In the genomic region with DNA sequence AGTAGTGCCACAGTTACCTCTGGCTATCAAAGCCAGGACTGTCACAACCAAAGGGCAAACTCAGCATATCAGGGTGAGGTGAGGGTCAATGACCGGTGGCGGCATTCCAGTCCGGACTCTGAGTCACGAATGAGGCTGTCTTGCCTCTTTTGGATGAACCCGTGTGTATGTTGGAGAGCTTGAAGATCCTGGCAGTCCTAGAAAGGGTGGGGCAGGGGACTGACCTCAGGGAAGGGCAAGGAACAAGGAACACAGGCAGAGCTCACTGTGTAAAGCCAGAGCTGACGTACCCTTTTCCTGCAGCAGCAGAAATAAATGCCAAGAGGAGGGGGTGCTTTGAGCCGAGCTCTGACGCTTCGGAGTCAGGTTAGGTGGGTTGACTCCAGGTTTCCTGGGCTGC, we compare ENCODE assay signal across 12 mouse cellular contexts. TPM values are rescaled to one million over a fixed set of nuclear protein-coding genes. Genes with fewer than 3 reads are reported as not detected.
DNase-seq lines count a peak whose midpoint lies in the region; ATAC-seq lines count a peak whose summit lies in the region.
"Had no signal": no experiment of that assay in that cellular context is flagged by ENCODE, and none has a peak within 500 bp of the region (broad histone marks: within the 10 kb centered on the region; RNA-seq: fewer than 3 reads in every experiment).

No protein-coding gene starts in this region.

- peak overlapping the region; percentile 4; the same call in 1 of the 2 replicates for H3K4me2 ChIP-seq in lung, embryonic 16.5 days (ENCODE audit: low read depth, low read length)
- H3K4me2 ChIP-seq: hindbrain, embryonic 13.5 days; limb, embryonic 13.5 days had no signal

- intact Hi-C loops in heart, postnatal 10 days (cut with DNase I) = no loop called here

- no peak overlapping the region for H3K4me3 ChIP-seq in lung, embryonic 16.5 days (ENCODE audit: low read length)
- H3K4me3 ChIP-seq: hindbrain, embryonic 13.5 days; limb, embryonic 13.5 days had no signal

- DNase-seq in gastrocnemius, adult 18-20 months (ENCODE audit: low spot score) = peak; percentile 75
- no peak for DNase-seq in gastrocnemius, postnatal 4 days (ENCODE audit: low spot score in 2 of 2)
- DNase-seq in ZHBTc4 (ENCODE audit: low read depth, low spot score) = peak; percentile 56
- peak; percentile 43 to 64 for DNase-seq in heart, postnatal 10 days
- no peak for DNase-seq in thymus, postnatal 0 days (ENCODE audit: low spot score)
- no peak for DNase-seq in layer of hippocampus, adult 9-11 months
- DNase-seq in frontal cortex, postnatal 14 days (ENCODE audit: low spot score in 2 of 2) = no peak
- DNase-seq: cerebellum, adult 18-20 months had no signal

- H3K36me3 ChIP-seq in lung, embryonic 16.5 days (ENCODE audit: control insufficient read depth, insufficient read depth, low read length) = no peaks in the 10 kb centered on the region
- H3K36me3 ChIP-seq: hindbrain, embryonic 13.5 days; limb, embryonic 13.5 days had no signal

- H3K9me3 ChIP-seq in lung, embryonic 16.5 days (ENCODE audit: control insufficient read depth, low read length) = no peaks in the 10 kb centered on the region
- H3K9me3 ChIP-seq: hindbrain, embryonic 13.5 days had no signal

- peak overlapping the region; percentile 44; the same call in 1 of the 2 replicates for H3K27ac ChIP-seq in lung, embryonic 16.5 days (ENCODE audit: low read length)
- H3K27ac ChIP-seq: hindbrain, embryonic 13.5 days; limb, embryonic 13.5 days had no signal

- no peak overlapping the region for H3K9ac ChIP-seq in lung, embryonic 16.5 days (ENCODE audit: low read length)
- H3K9ac ChIP-seq: hindbrain, embryonic 13.5 days; limb, embryonic 13.5 days had no signal

- no peaks in the 10 kb centered on the region for H3K27me3 ChIP-seq in lung, embryonic 16.5 days (ENCODE audit: control insufficient read depth, insufficient read depth, low read depth, low read length)
- H3K27me3 ChIP-seq: hindbrain, embryonic 13.5 days; limb, embryonic 13.5 days; Patski had no signal

- peaks cover 12% of the 10 kb centered on the region for H3K4me1 ChIP-seq in lung, embryonic 16.5 days (replicated peaks; ENCODE audit: control insufficient read depth, insufficient read depth, low read length)

- ATAC-seq in lung, embryonic 16.5 days (ENCODE audit: low read depth) = peak; percentile 68
- ATAC-seq: Patski had no signal

- 31% methylated on average over 9 of the region's 9 CpGs for whole genome bisulfite sequencing in lung, embryonic 16.5 days

RNA-seq across cellular contexts. Expression of gene Zfp326, which starts 40.4 kb away (rescaled TPM):
- total RNA-seq in gastrocnemius, adult 18-20 months (2021) = 10 to 100 TPM in 1 of 2 experiments, 1 to 10 TPM in 1; 8.1 to 11.4 TPM
- total RNA-seq in gastrocnemius, postnatal 4 days (2021) = 10 to 100 TPM; 25.2 to 31.1 TPM
- 10 to 100 TPM; 21.1 to 21.9 TPM for total RNA-seq in heart, postnatal 10 days (2021)
- 32.1 and 35.5 TPM in 2 replicates for polyA plus RNA-seq in lung, embryonic 16.5 days (2015; fragmentation: Nextera tagmentation; extraction: Ambion mirVana)
- polyA plus RNA-seq in thymus, postnatal 0 days (2015; fragmentation: Nextera tagmentation; extraction: Ambion mirVana) = 23.9 and 34.2 TPM in 2 replicates

Comparison
In these comparisons a context has a peak if more than half of its experiments do, and no peak if none do; other contexts are left out.
1. DNase-seq: peak in gastrocnemius, adult 18-20 months (single experiment), ZHBTc4 (single experiment) and heart, postnatal 10 days (2 of 2); none in gastrocnemius, postnatal 4 days (0 of 2), thymus, postnatal 0 days (single experiment), layer of hippocampus, adult 9-11 months (single experiment) and frontal cortex, postnatal 14 days (0 of 2).